Mouse (Mus musculus) kidney, adult 2 months (tissue): ENCODE results near the gene Hddc3. TPM values are rescaled to one million over a fixed set of nuclear protein-coding genes. Genes with fewer than 3 reads are reported as not detected.

Experiments
- DNase-seq: peaks from one replicate; pipeline ENCODE4 v3.0.0; 2021
- H3K27ac ChIP-seq: fragments of 200-500 bp; 2 replicates; pipeline ENCODE4 v1.5.1; 2012; ENCODE audit warnings: low read depth, low read length, control low read depth, inconsistent platforms; ENCODE audit not compliant: insufficient read depth
- H3K27me3 ChIP-seq: fragments of 200-500 bp; replicated peaks from 2 replicates; pipeline ENCODE4 v1.6.1; 2012; ENCODE audit warnings: mild to moderate bottlenecking, moderate library complexity, low read length, inconsistent platforms; ENCODE audit not compliant: control insufficient read depth, insufficient read depth
- H3K36me3 ChIP-seq: fragments of 200-500 bp; 2 replicates; pipeline ENCODE4 v1.6.1; 2012; ENCODE audit warnings: mild to moderate bottlenecking, moderate library complexity, low read length, inconsistent platforms; ENCODE audit not compliant: control insufficient read depth, insufficient read depth
- H3K4me1 ChIP-seq: fragments of 200-500 bp; 2 replicates; pipeline ENCODE4 v1.6.1; 2011; ENCODE audit warnings: low read length; ENCODE audit not compliant: control insufficient read depth, insufficient read depth
- H3K4me3 ChIP-seq: fragments of 200-500 bp; 2 replicates; pipeline ENCODE4 v1.5.1; 2011; ENCODE audit warnings: mild to moderate bottlenecking, low read depth, low read length, control low read depth; ENCODE audit not compliant: insufficient read depth
- CTCF ChIP-seq: fragments of 200-500 bp; conservative IDR thresholded peaks from 2 replicates; pipeline ENCODE4 v1.5.1; 2011; ENCODE audit warnings: low read depth, mild to moderate bottlenecking, control low read depth, low read length, moderate library complexity, mixed read lengths; ENCODE audit not compliant: insufficient read depth, insufficient read length
- POLR2A ChIP-seq: fragments of 200-500 bp; IDR thresholded peaks from one replicate; pipeline ENCODE4 v1.6.1; 2011; ENCODE audit warnings: low read depth, low read length, control low read depth
- WGBS: fragments of 180-500 bp; shearing (Covaris S2); methylation state at CpG from one replicate; pipeline ENCODE4 v1.1.7; 2018; 5-methylcytosine and 5-hydroxymethylcytosine counted together
- polyA plus RNA-seq: library from polyadenylated mRNA; depleted of rRNA; stranded (reverse); fragments of >200 nt; gene quantifications from 2 replicates; pipeline ENCODE4 v1.2.3, GENCODE M21; 2012

Gene Hddc3
- polyA plus RNA-seq, 1 experiment = 86.4 TPM

- Histone ChIP-seq H3K4me3 (no peak overlapping the region), H3K36me3 (no peaks in the 10 kb centered on the region)
- TF ChIP-seq CTCF (no peak), POLR2A (no peak)
These were observed 41.4 kb upstream of the Hddc3 start for GRCm38 (mm10) chr7:80301522-80301921.

GRCm38 (mm10) chr7:80307766-80308165 lies 35.1 kb upstream of the Hddc3 start:
- DNase-seq = no peak
- no peak for TF ChIP-seq CTCF
- TF ChIP-seq POLR2A = no peak
- Histone ChIP-seq H3K36me3 (no peaks in the 10 kb centered on the region), H3K4me3 (no peak overlapping the region), H3K27me3 (no peaks in the 10 kb centered on the region), H3K27ac (no peak overlapping the region), H3K4me1 (no peaks in the 10 kb centered on the region)
- 67% methylated on average over 3 of the region's 3 CpGs for WGBS

More at GRCm38 (mm10) chr7:80301522-80301921, 41.4 kb upstream of the Hddc3 start:
- Histone ChIP-seq H3K27me3 (no peaks in the 10 kb centered on the region), H3K27ac (no peak overlapping the region), H3K4me1 (no peaks in the 10 kb centered on the region)
- DNase-seq = no peak
- 80% methylated on average over 2 of the region's 2 CpGs for WGBS

GRCm38 (mm10) chr7:80310771-80311170 lies 32.1 kb upstream of the Hddc3 start:
- Histone ChIP-seq H3K36me3 (no peaks in the 10 kb centered on the region), H3K27ac (no peak overlapping the region), H3K27me3 (no peaks in the 10 kb centered on the region), H3K4me1 (no peaks in the 10 kb centered on the region), H3K4me3 (no peak overlapping the region)
- TF ChIP-seq POLR2A = no peak
- DNase-seq = no peak
- WGBS = 79% methylated on average over 7 of the region's 7 CpGs

- TF ChIP-seq CTCF (no peak), POLR2A (no peak)
- Histone ChIP-seq H3K27me3 (no peaks in the 10 kb centered on the region), H3K4me1 (no peaks in the 10 kb centered on the region), H3K36me3 (no peaks in the 10 kb centered on the region; the same call in 1 of the 2 replicates), H3K27ac (no peak overlapping the region), H3K4me3 (no peak overlapping the region)
- WGBS = 92% methylated on average over 2 of the region's 2 CpGs
- DNase-seq = no peak
These were observed 27.2 kb upstream of the Hddc3 start for GRCm38 (mm10) chr7:80315733-80316132.

- Histone ChIP-seq H3K4me3 (no peak overlapping the region), H3K4me1 (no peaks in the 10 kb centered on the region), H3K36me3 (no peaks in the 10 kb centered on the region; the same call in 1 of the 2 replicates), H3K27me3 (no peaks in the 10 kb centered on the region), H3K27ac (no peak overlapping the region)
- peak; percentile 36 for DNase-seq
- TF ChIP-seq CTCF (no peak), POLR2A (no peak)
- 62% methylated on average over 1 of the region's 1 CpGs for WGBS
These were observed 25.3 kb upstream of the Hddc3 start for GRCm38 (mm10) chr7:80317439-80318115.

- TF ChIP-seq CTCF (no peak), POLR2A (no peak)
- no peak overlapping the region for H3K27ac ChIP-seq
- H3K36me3 ChIP-seq = no peaks in the 10 kb centered on the region; the same call in 1 of the 2 replicates
- no peaks in the 10 kb centered on the region for H3K27me3 ChIP-seq
- no peak overlapping the region for H3K4me3 ChIP-seq
- 95% methylated on average over 4 of the region's 4 CpGs for WGBS
- DNase-seq = no peak
- H3K4me1 ChIP-seq = peaks cover 4% of the 10 kb centered on the region
These were observed 24.2 kb upstream of the Hddc3 start for GRCm38 (mm10) chr7:80318670-80319069.

- Histone ChIP-seq H3K4me3 (no peak overlapping the region), H3K27ac (no peak overlapping the region), H3K4me1 (peaks cover 4% of the 10 kb centered on the region), H3K27me3 (no peaks in the 10 kb centered on the region), H3K36me3 (no peaks in the 10 kb centered on the region; the same call in 1 of the 2 replicates)
- TF ChIP-seq POLR2A (no peak), CTCF (no peak)
- no peak for DNase-seq
- WGBS = 89% methylated on average over 19 of the region's 19 CpGs
These were observed 22.9 kb upstream of the Hddc3 start for GRCm38 (mm10) chr7:80319846-80320496.
